ENCODE assay signal across 9 mouse cellular contexts in the genomic region with DNA sequence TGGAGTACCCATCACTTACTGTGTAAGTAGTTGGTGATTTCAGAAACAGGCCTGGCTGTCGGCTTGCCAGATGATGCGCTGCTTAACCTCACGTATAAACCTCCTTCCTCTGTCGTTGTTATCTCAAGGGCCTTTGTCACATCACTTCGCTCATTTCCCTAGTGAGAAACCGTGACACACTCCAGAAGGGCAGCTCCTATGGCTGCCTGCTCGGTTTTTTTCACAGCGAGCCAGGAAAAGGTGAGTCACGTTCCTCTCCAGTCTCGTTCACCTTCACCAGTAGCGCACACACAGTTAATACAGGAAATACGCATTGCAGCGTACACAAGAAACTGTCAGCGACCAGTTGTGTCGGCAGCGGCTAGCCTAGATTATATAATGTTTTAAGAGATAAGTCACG. TPM values are rescaled to one million over a fixed set of nuclear protein-coding genes. Genes with fewer than 3 reads are reported as not detected.
DNase-seq lines count a peak whose midpoint lies in the region; ATAC-seq lines count a peak whose summit lies in the region.
"Had no signal": no experiment of that assay in that cellular context is flagged by ENCODE, and none has a peak within 500 bp of the region (broad histone marks: within the 10 kb centered on the region; RNA-seq: fewer than 3 reads in every experiment).

No protein-coding gene starts in this region.

- peak overlapping the region; percentile 58; the same call in 1 of the 2 replicates for H3K4me2 ChIP-seq in forebrain, embryonic 15.5 days (replicated peaks)

- H3K9ac ChIP-seq in forebrain, embryonic 15.5 days (replicated peaks): no peak overlapping the region
- H3K9ac ChIP-seq: embryonic facial prominence, embryonic 12.5 days had no signal

- peak overlapping the region; percentile 43; the same call in 1 of the 2 replicates for H3K4me3 ChIP-seq in forebrain, embryonic 15.5 days
- H3K4me3 ChIP-seq: embryonic facial prominence, embryonic 12.5 days had no signal

- peak overlapping the region; percentile 97; the same call in 1 of the 2 replicates for H3K27ac ChIP-seq in forebrain, embryonic 15.5 days (replicated peaks)
- H3K27ac ChIP-seq: embryonic facial prominence, embryonic 12.5 days had no signal

- peak; percentile 57 for DNase-seq in cerebellum, adult 9-10 months
- DNase-seq in cerebellum, adult 18-20 months: no peak
- DNase-seq in 416B (ENCODE audit: low read depth): peak; percentile 96
- peak; percentile 45 to 48 for DNase-seq in kidney, adult 8-10 months
- no peak for DNase-seq in layer of hippocampus, postnatal 14 days (ENCODE audit: low spot score in 2 of 2)
- no peak for DNase-seq in thymus, postnatal 36 days

- peaks cover 42% of the 10 kb centered on the region for H3K4me1 ChIP-seq in forebrain, embryonic 15.5 days

- no peaks in the 10 kb centered on the region for H3K36me3 ChIP-seq in forebrain, embryonic 15.5 days
- H3K36me3 ChIP-seq: embryonic facial prominence, embryonic 12.5 days had no signal

- ATAC-seq in forebrain, embryonic 15.5 days (replicated peaks): no peak
- ATAC-seq in megakaryocyte progenitor cell, adult 5-6 weeks (replicated peaks; ENCODE audit: poor library complexity): peak; percentile 5; the same call in 1 of the 2 replicates

- 78% methylated on average over 17 of the region's 17 CpGs for WGBS in forebrain, embryonic 15.5 days

- H3K9me3 ChIP-seq in forebrain, embryonic 15.5 days: no peaks in the 10 kb centered on the region
- H3K9me3 ChIP-seq: embryonic facial prominence, embryonic 12.5 days had no signal

- H3K27me3 ChIP-seq in forebrain, embryonic 15.5 days: no peaks in the 10 kb centered on the region
- H3K27me3 ChIP-seq: embryonic facial prominence, embryonic 12.5 days had no signal

RNA-seq across cellular contexts. Expression of a gene that starts 33.7 kb away (rescaled TPM):
- 2.3 and 2.4 TPM in 2 replicates for polyA plus RNA-seq in forebrain, embryonic 15.5 days (2015; fragmentation: Nextera tagmentation; extraction: Ambion mirVana)
- total RNA-seq in megakaryocyte progenitor cell, adult 5-6 weeks (2015): 10.8 and 12.3 TPM in 2 replicates
- total RNA-seq in megakaryocyte progenitor cell, adult 5-6 weeks (2017): 9.6 and 11.7 TPM in 2 replicates
- total RNA-seq in layer of hippocampus, postnatal 14 days (2021): 10 to 100 TPM; 18.4 to 22.3 TPM

Comparison
In these comparisons a context has a peak if more than half of its experiments do, and no peak if none do; other contexts are left out.
1. DNase-seq: peak in cerebellum, adult 9-10 months (single experiment), 416B (single experiment) and kidney, adult 8-10 months (2 of 2); none in cerebellum, adult 18-20 months (0 of 2), layer of hippocampus, postnatal 14 days (0 of 2) and thymus, postnatal 36 days (0 of 2).